Mouse (Mus musculus) mammary gland, adult 2 months (tissue): ENCODE data around the gene Lcp2. TPM values are rescaled to one million over a fixed set of nuclear protein-coding genes. Genes with fewer than 3 reads are reported as not detected.

ENCODE experiments used
- polyA plus RNA-seq: library from polyadenylated mRNA; depleted of rRNA; stranded (reverse); fragments of >200 nt; gene quantifications from 2 replicates; pipeline ENCODE4 v1.2.3, GENCODE M21; 2012; ENCODE audit warnings: low replicate concordance; rRNA removed

Gene Lcp2
- polyA plus RNA-seq = 16.5 and 21.2 TPM in 2 replicates

DNA sequence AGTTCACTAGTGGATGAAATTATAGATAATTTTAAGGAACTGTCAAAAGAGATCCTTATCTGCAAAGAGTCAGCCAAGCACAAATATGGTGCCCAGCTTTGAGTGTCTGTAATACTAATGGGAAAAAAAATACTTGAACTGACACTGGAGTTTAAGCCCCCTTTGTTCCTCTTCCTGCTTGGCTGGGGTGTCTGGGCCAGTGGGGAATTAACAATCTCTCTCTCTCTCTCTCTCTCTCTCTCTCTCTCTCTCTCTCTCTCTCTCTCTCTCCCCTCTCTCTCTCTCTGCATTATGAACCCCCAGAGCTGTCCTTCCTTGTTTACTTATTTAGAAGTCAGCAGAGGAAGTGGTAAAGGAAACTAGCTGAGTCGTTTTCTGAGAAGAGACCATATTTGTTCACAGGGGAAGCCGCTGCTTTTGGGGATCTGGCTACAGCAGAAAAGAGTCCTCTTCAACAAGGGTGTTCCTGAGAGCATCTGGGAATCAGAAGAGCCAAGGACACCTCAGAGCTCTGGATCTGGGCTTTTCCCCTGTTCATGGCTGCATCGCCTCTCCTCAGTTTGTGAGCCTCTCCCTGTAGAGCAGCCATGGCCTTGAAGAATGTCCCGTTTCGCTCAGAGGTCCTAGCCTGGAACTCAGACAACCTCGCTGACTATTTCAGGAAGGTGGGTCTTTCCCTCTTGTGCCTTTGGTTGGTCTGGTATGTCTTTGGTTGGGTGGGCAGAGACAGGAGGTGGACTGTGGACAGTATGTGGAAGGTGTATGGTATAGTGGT, at the start of gene Lcp2:
Lcp2 (plus strand) TSS at position 154 of the 775 bp plus-strand sequence.

GRCm38 (mm10) chr11:34098422-34098821, 51.7 kb downstream of the Lcp2 start, which contains the start of gene 4930469K13Rik:
Gene 4930469K13Rik, minus strand, starts transcription at chr11:34098554.

Other genes starting within 250 kb of the Lcp2 start
- gene Kcnmb1, start 83.9 kb upstream of the Lcp2 start, polyA plus RNA-seq = 0.88 and 1.4 TPM in 2 replicates
- not detected in 2 replicates for gene Kcnip1, start 53.8 kb upstream of the Lcp2 start, polyA plus RNA-seq
- gene 4930469K13Rik, start 51.6 kb downstream of the Lcp2 start, polyA plus RNA-seq = not detected in 2 replicates
- gene Foxi1, start 161.2 kb downstream of the Lcp2 start, polyA plus RNA-seq = 5.4 and 6.7 TPM in 2 replicates